Mouse (Mus musculus): ENCODE results near the gene Tnfrsf1a.
A peak's percentile ranks its signal among the peaks of the same experiment; 100 is the strongest.

Tnfrsf1a gene

DNA sequence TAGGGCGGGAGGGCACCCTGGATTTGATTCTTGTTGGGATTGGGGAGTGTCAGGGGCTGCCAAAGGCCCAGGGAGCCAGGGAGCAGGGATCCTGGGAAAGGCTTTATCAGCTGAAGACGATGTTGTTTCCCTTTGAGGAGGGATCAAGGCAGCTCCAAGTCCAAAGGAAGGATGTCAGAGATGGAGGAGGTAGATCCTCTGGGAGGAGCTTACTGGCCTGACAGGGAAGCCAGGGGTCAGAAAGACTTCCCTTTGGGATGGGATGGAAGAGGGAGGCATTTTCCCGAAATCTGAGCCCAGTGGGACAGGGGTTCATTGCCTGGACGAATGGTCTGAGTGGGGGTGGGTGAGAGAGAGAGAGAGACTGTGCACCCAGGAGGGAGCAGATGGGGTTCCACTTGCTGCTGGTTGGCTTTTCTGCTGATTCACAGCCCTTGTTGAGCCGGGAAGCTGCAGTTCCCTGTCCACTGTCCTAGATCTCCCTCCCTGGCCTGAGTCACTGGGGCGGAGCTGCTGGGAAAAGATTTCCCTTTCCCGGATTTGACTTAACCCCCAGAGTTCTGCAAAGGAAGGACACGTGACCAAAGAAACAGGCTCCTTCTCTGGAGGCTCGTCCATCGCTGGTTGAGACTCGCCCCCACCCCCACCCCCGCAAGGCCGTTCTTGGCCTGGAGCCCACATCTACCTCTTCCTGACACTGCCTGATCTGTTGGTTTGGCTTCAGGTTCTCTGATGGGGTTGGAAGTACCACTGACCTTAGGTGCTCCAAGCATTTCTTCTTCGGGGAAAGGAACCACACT is 5.4 kb downstream of the Tnfrsf1a start:
- DNase-seq (ENCODE audit: low spot score), result no peak

- no peak for DNase-seq (ENCODE audit: low spot score)
Observed at GRCm38 (mm10) chr6:125355197-125355741, 6.1 kb downstream of the Tnfrsf1a start.

GRCm38 (mm10) chr6:125356264-125356663 is 7.1 kb downstream of the Tnfrsf1a start:
- no peak for DNase-seq (ENCODE audit: low spot score)

GRCm38 (mm10) chr6:125357334-125357733 is 8.2 kb downstream of the Tnfrsf1a start:
- no peak for DNase-seq (ENCODE audit: low spot score)

DNA sequence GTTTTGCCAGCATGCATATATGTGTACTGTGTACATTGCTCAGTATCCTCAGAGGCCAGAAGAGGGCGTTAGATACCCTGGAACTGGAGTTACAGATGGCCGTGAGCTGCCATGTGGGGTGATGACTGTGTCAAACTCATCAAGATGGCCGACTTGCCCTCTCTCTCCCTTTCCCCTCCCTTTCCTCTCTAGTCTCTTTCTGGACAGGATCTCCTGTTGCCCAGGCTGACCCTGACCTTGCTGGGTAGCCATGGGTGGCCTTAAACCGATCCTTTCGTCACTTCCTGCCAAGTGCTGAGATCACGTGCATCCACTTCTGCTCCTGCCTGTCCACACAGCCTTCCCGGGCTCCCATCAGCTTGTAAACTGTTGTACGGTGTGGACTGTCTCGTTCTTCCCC is 10.8 kb downstream of the Tnfrsf1a start:
- DNase-seq (ENCODE audit: low spot score), result no peak

- no peak for DNase-seq (ENCODE audit: low spot score)
Observed at GRCm38 (mm10) chr6:125360846-125361245, 11.7 kb downstream of the Tnfrsf1a start.

- peak; percentile 63 for DNase-seq (ENCODE audit: low spot score)
Observed at GRCm38 (mm10) chr6:125361467-125362291, 12.5 kb downstream of the Tnfrsf1a start.

- no peak for DNase-seq (ENCODE audit: low spot score)
Observed at GRCm38 (mm10) chr6:125363021-125363420, 13.9 kb downstream of the Tnfrsf1a start.

GRCm38 (mm10) chr6:125363451-125364242 is 14.5 kb downstream of the Tnfrsf1a start:
- no peak for DNase-seq (ENCODE audit: low spot score)

DNA sequence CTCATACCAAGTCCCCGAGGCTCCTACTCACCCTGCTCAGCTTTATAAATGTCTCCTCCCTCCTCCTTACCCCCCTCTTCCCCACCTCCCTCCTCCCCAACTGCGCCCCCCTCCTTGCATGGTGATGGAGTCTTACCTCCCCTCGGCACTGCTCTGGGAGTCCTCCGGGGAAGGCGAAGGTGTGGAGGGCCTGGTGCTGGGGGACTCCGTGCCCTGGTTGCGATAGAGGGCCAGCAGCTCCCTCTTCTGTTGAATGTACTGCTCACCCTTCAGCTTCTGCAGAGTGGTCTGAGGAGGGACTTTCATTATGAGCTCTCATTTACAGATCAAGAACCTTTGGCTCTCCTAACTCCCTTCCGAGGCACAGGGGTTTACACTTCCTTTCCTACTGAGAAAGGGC is 15.3 kb downstream of the Tnfrsf1a start:
- DNase-seq (ENCODE audit: low spot score), result no peak

DNA sequence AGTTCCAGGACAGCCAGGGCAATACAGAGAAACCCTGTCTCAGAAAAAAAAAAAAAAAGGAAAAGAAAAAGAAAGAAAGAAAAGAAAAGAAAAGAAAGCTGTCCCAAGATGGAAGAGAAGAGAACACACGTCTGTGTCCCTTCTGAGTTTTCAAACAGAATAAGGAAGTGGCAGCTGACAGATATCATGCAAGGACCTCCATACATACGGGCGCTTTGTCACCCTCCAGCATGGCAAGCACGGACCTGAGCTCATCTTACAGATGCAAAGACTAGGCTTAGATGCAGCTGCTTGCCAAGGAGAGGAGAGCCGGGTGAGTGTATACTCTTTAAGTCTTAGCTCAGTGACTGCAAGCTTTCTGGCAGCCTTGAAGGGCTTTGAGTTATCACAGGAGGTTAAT is 16.4 kb downstream of the Tnfrsf1a start:
- no peak for DNase-seq (ENCODE audit: low spot score)

- no peak for DNase-seq (ENCODE audit: low spot score)
Observed at GRCm38 (mm10) chr6:125366133-125366532, 17.0 kb downstream of the Tnfrsf1a start.

- no peak for DNase-seq (ENCODE audit: low spot score)
Observed at GRCm38 (mm10) chr6:125367758-125368371, 18.7 kb downstream of the Tnfrsf1a start.

DNA sequence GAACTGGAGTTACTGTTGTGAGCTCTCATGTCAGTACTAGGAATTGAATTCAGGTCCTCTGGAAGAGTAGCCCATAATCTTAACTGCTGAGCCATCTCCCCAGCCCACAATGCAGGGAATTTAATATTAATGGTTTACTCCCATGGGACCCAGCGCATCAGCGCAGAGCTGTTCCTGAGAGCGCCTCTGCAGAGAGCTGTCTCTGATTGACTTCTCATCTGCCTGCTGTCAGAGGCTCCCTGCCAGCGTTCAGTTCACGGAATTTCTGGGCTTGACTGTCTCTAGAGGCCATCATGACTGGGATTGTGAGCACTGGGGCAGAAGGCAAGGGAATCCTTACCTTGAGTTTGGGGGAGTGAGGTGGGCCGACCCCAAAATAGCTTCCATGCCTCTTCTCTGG is 27.9 kb downstream of the Tnfrsf1a start:
- DNase-seq (ENCODE audit: low spot score), result peak; percentile 62

GRCm38 (mm10) chr6:125377582-125378451 is 28.7 kb downstream of the Tnfrsf1a start:
- DNase-seq (ENCODE audit: low spot score), result peak; percentile 68

GRCm38 (mm10) chr6:125378621-125379020 is 29.5 kb downstream of the Tnfrsf1a start:
- DNase-seq (ENCODE audit: low spot score), result no peak

GRCm38 (mm10) chr6:125379781-125380180 is 30.6 kb downstream of the Tnfrsf1a start:
- DNase-seq (ENCODE audit: low spot score), result no peak

- DNase-seq (ENCODE audit: low spot score), result no peak
Observed at GRCm38 (mm10) chr6:125380372-125381360, 31.5 kb downstream of the Tnfrsf1a start, which contains the start of gene Plekhg6. TSS of gene Plekhg6 (minus strand) at chr6:125380793.

DNA sequence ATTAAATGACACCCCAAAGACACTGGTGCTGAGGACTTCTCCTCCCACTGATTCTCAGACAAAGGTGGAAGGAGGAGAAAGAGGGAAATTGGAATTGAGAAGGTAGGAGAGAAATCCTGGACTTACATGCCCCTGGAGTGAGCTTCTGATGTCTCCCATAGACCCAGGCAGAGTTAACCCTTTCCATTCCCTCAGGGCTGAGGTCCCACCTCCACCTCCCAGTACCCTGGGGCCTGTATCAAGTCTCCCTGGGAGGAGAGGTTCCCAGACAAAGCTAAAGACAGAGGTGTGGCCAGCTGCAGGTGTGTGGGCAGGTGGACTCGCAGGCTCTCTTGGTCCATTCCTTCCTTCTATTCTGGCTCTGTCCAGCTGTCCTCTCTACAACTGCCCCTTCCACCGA is 32.9 kb downstream of the Tnfrsf1a start:
- no peak for DNase-seq (ENCODE audit: low spot score)

Data from retina, embryonic 14.5 days (tissue).